Mouse (Mus musculus): ENCODE measurements around the gene Lingo2. TPM values are rescaled to one million over a fixed set of nuclear protein-coding genes. Genes with fewer than 3 reads are reported as not detected.

The Lingo2 gene
- total and polyA plus RNA-seq, 3 experiments = not detected

- Histone ChIP-seq H3K27ac (ENCODE audit: insufficient read depth, low read depth) (no peak overlapping the region), H3K36me3 (replicated peaks in 1 of 2; ENCODE audit: control insufficient read depth in 1 of 2, insufficient read depth in 1 of 2, low read length in 1 of 2) (no peaks in the 10 kb centered on the region), H3K4me1 (ENCODE audit: control insufficient read depth in 1 of 2, insufficient read depth in 2 of 2) (no peaks in the 10 kb centered on the region), H3K79me2 (replicated peaks; ENCODE audit: control insufficient read depth, extremely low read depth, insufficient read depth, poor library complexity, severe bottlenecking) (no peaks in the 10 kb centered on the region), H3K27me3 (replicated peaks) (no peaks in the 10 kb centered on the region), H3K4me2 (ENCODE audit: insufficient read depth, low read depth, poor library complexity, severe bottlenecking) (no peak overlapping the region), H3K4me3 (replicated peaks in 1 of 3; ENCODE audit: low read depth in 2 of 3, low read length in 2 of 3, poor library complexity in 1 of 3) (no peak overlapping the region), H3K9ac (ENCODE audit: insufficient read depth, low read depth) (no peak overlapping the region), H3K9me3 (replicated peaks; ENCODE audit: low read length) (peaks cover 2% of the 10 kb centered on the region)
- dilution Hi-C loops (cut with MboI; ENCODE audit: extremely low pct_ligation_motif_present, extremely low pct_unique_long_range_greater_than_20kb, low sequenced_read_pairs) = no loop called here
- TF ChIP-seq JUN (IDR thresholded peaks at IDR 0.05; ENCODE audit: insufficient read depth, low read depth, low read length) (no peak), POLR2AphosphoS2 (IDR thresholded peaks at IDR 0.05; ENCODE audit: low read depth, low read length) (no peak), ELF1 (IDR thresholded peaks at IDR 0.05; ENCODE audit: low read depth, low read length) (no peak), CHD1 (IDR thresholded peaks at IDR 0.05; ENCODE audit: low read depth, low read length) (no peak), CHD2 (IDR thresholded peaks at IDR 0.05; ENCODE audit: low read length) (no peak), IRF4 (IDR thresholded peaks at IDR 0.05; ENCODE audit: low read depth, low read length) (no peak), JUND (conservative IDR thresholded peaks at IDR 0.05; ENCODE audit: low read depth, low read length) (no peak), PAX5 (IDR thresholded peaks at IDR 0.05; ENCODE audit: low read length) (no peak)
- DNase-seq (ENCODE audit: extremely low read depth) = no peak
- in situ Hi-C loops (cut with MboI; ENCODE audit: low pct_ligation_motif_present, low pct_unique_long_range_greater_than_20kb, low sequenced_read_pairs) = no loop called here
These were observed 1143.9 kb downstream of the Lingo2 start for GRCm38 (mm10) chr4:35807497-35808210.

- TF ChIP-seq JUND (conservative IDR thresholded peaks at IDR 0.05; ENCODE audit: low read depth, low read length) = no peak
These were observed 1144.6 kb downstream of the Lingo2 start for GRCm38 (mm10) chr4:35806881-35807464.

GRCm38 (mm10) chr4:35784255-35784921 is 1167.2 kb downstream of the Lingo2 start:
- no peaks in the 10 kb centered on the region for H3K79me2 ChIP-seq (replicated peaks; ENCODE audit: control insufficient read depth, extremely low read depth, insufficient read depth, poor library complexity, severe bottlenecking)
- dilution Hi-C loops (cut with MboI; ENCODE audit: extremely low pct_ligation_motif_present, extremely low pct_unique_long_range_greater_than_20kb, low sequenced_read_pairs) = no loop called here

More at GRCm38 (mm10) chr4:35806881-35807464, 1144.6 kb downstream of the Lingo2 start:
- Histone ChIP-seq H3K79me2 (replicated peaks; ENCODE audit: control insufficient read depth, extremely low read depth, insufficient read depth, poor library complexity, severe bottlenecking) (no peaks in the 10 kb centered on the region), H3K36me3 (replicated peaks in 1 of 2; ENCODE audit: control insufficient read depth in 1 of 2, insufficient read depth in 1 of 2, low read length in 1 of 2) (no peaks in the 10 kb centered on the region), H3K27me3 (replicated peaks) (no peaks in the 10 kb centered on the region), H3K27ac (ENCODE audit: insufficient read depth, low read depth) (no peak overlapping the region), H3K9ac (ENCODE audit: insufficient read depth, low read depth) (no peak overlapping the region), H3K4me1 (ENCODE audit: control insufficient read depth in 1 of 2, insufficient read depth in 2 of 2) (no peaks in the 10 kb centered on the region), H3K9me3 (replicated peaks; ENCODE audit: low read length) (peaks cover 2% of the 10 kb centered on the region), H3K4me3 (replicated peaks in 1 of 3; ENCODE audit: low read depth in 2 of 3, low read length in 2 of 3, poor library complexity in 1 of 3) (no peak overlapping the region), H3K4me2 (ENCODE audit: insufficient read depth, low read depth, poor library complexity, severe bottlenecking) (no peak overlapping the region)
- dilution Hi-C loops (cut with MboI; ENCODE audit: extremely low pct_ligation_motif_present, extremely low pct_unique_long_range_greater_than_20kb, low sequenced_read_pairs) (no loop called here), in situ Hi-C loops (cut with MboI; ENCODE audit: low pct_ligation_motif_present, low pct_unique_long_range_greater_than_20kb, low sequenced_read_pairs) (no loop called here)
- DNase-seq (ENCODE audit: extremely low read depth) = no peak

More at GRCm38 (mm10) chr4:35784255-35784921, 1167.2 kb downstream of the Lingo2 start:
- Histone ChIP-seq H3K27ac (ENCODE audit: insufficient read depth, low read depth) (no peak overlapping the region), H3K4me3 (replicated peaks in 1 of 3; ENCODE audit: low read depth in 2 of 3, low read length in 2 of 3, poor library complexity in 1 of 3) (no peak overlapping the region), H3K4me1 (ENCODE audit: control insufficient read depth in 1 of 2, insufficient read depth in 2 of 2) (no peaks in the 10 kb centered on the region), H3K27me3 (replicated peaks) (no peaks in the 10 kb centered on the region), H3K9me3 (replicated peaks; ENCODE audit: low read length) (no peaks in the 10 kb centered on the region), H3K4me2 (ENCODE audit: insufficient read depth, low read depth, poor library complexity, severe bottlenecking) (no peak overlapping the region), H3K9ac (ENCODE audit: insufficient read depth, low read depth) (no peak overlapping the region), H3K36me3 (replicated peaks in 1 of 2; ENCODE audit: control insufficient read depth in 1 of 2, insufficient read depth in 1 of 2, low read length in 1 of 2) (no peaks in the 10 kb centered on the region)
- in situ Hi-C loops (cut with MboI; ENCODE audit: low pct_ligation_motif_present, low pct_unique_long_range_greater_than_20kb, low sequenced_read_pairs) = no loop called here
- TF ChIP-seq ETS1 (conservative IDR thresholded peaks at IDR 0.05; ENCODE audit: low read depth, low read length) (no peak), UBTF (IDR thresholded peaks at IDR 0.05; ENCODE audit: low read depth, low read length) (no peak), RCOR1 (conservative IDR thresholded peaks at IDR 0.05; ENCODE audit: low read depth, low read length) (no peak), SIN3A (IDR thresholded peaks at IDR 0.05; ENCODE audit: low read length) (no peak), TBP (conservative IDR thresholded peaks at IDR 0.05; ENCODE audit: low read depth, low read length) (no peak), RAD21 (IDR thresholded peaks at IDR 0.05; ENCODE audit: low read depth, low read length) (no peak), MAX (IDR thresholded peaks at IDR 0.05; ENCODE audit: low read length) (no peak)
- DNase-seq (ENCODE audit: extremely low read depth) = no peak
